Mouse (Mus musculus) bone marrow macrophage, adult 2 months (primary cell): ENCODE data around the gene Fbxl13.

Source experiments
- CTCF ChIP-seq: IDR thresholded peaks from 2 replicates; pipeline ENCODE4 v1.5.1; 2012; ENCODE audit warnings: low read depth, mild to moderate bottlenecking, low read length, moderate library complexity
- POLR2A ChIP-seq: IDR thresholded peaks from 2 replicates; pipeline ENCODE4 v1.6.1; 2012; ENCODE audit warnings: mild to moderate bottlenecking, low read depth, low read length, borderline replicate concordance

DNA sequence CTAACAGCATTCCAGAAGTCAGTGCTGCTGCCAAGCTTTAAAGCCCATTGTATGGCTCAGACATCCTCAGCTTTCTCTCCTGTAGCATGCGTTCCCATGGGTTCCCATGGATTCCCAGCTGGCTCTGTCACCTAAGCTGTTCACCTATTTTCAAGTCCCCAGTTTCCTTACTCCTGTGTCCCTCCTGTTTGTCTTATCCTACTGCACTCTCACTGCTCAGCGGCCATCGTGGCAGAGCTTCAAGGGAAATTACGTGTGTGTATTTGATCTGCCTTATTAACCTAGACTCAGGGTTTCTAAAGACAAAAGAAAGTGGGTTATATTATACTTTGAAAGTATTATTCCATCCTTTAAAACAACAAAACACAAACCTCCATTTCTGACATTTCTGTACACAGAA lies 156.3 kb downstream of the Fbxl13 start:
- TF ChIP-seq CTCF (no peak), POLR2A (no peak)
